Mouse (Mus musculus) hindbrain, embryonic 11.5 days (tissue): ENCODE results near the gene Rfc3. TPM values are rescaled to one million over a fixed set of nuclear protein-coding genes. Genes with fewer than 3 reads are reported as not detected.

Experiments used
- ATAC-seq: fragments of 200-750 bp; cut with Nextera tagmentation; 2 replicates; pipeline ENCODE4 v1.8.0; 2017; ENCODE audit warnings: mild to moderate bottlenecking, moderate TSS enrichment, moderate library complexity; ENCODE audit not compliant: low FRiP score
- DNase-seq: peaks from one replicate; pipeline ENCODE4 v3.0.0-alpha.2; 2015; ENCODE audit warnings: low spot score
- H3K27ac ChIP-seq: fragments of 300-500 bp; sonication (generic); 2 replicates; pipeline ENCODE4 v1.5.1; 2014; ENCODE audit warnings: mild to moderate bottlenecking, low read depth, low read length
- H3K27me3 ChIP-seq: fragments of 300-500 bp; sonication (generic); 2 replicates; pipeline ENCODE4 v1.6.1; 2014; ENCODE audit warnings: mild to moderate bottlenecking, low read length, moderate library complexity, mixed read lengths; ENCODE audit not compliant: control insufficient read depth, insufficient read depth
- H3K36me3 ChIP-seq: fragments of 300-500 bp; sonication (generic); 2 replicates; pipeline ENCODE4 v1.6.1; 2014; ENCODE audit warnings: mild to moderate bottlenecking, low read length, moderate library complexity, mixed read lengths; ENCODE audit not compliant: control insufficient read depth, insufficient read depth
- H3K4me1 ChIP-seq: fragments of 300-500 bp; sonication (generic); replicated peaks from 2 replicates; pipeline ENCODE4 v1.6.1; 2014; ENCODE audit warnings: low read length, mixed read lengths; ENCODE audit not compliant: control insufficient read depth, insufficient read depth
- H3K4me2 ChIP-seq: fragments of 300-500 bp; sonication (generic); replicated peaks from 2 replicates; pipeline ENCODE4 v1.6.1; 2014; ENCODE audit warnings: mild to moderate bottlenecking, low read depth, low read length
- H3K4me3 ChIP-seq: fragments of 300-500 bp; sonication (generic); 2 replicates; pipeline ENCODE4 v1.5.1; 2014; ENCODE audit warnings: low read depth, low read length
- H3K9ac ChIP-seq: fragments of 300-500 bp; sonication (generic); 2 replicates; pipeline ENCODE4 v1.6.1; 2014; ENCODE audit warnings: low read depth, low read length
- H3K9me3 ChIP-seq: fragments of 300-500 bp; sonication (generic); 2 replicates; pipeline ENCODE4 v1.6.1; 2016; ENCODE audit warnings: low read length; ENCODE audit not compliant: control insufficient read depth
- WGBS: fragments of 180-500 bp; shearing (Covaris S2); extraction: QIAGEN DNeasy Blood & Tissue Kit; methylation state at CpG from one replicate; pipeline ENCODE4 v1.1.7; 2014; 5-methylcytosine and 5-hydroxymethylcytosine counted together
- polyA plus RNA-seq: library from polyadenylated mRNA; unstranded; fragments of >200 nt; fragmentation: Nextera tagmentation; extraction: Ambion mirVana; gene quantifications from 2 replicates; pipeline ENCODE4 v1.2.1, GENCODE M21; 2014

Rfc3 gene
- polyA plus RNA-seq, 1 experiment from 2014 or later: 122 TPM

- no peaks in the 10 kb centered on the region for H3K27me3 ChIP-seq
- H3K4me1 ChIP-seq: no peaks in the 10 kb centered on the region
- no peak for DNase-seq
- H3K27ac ChIP-seq: no peak within 1 kb of the TSS
- no peak within 1 kb of the TSS for H3K9ac ChIP-seq
- H3K4me2 ChIP-seq: no peak within 1 kb of the TSS
- H3K9me3 ChIP-seq: no peaks in the 10 kb centered on the region
- no peak within 1 kb of the TSS for H3K4me3 ChIP-seq
- no peak for ATAC-seq
- no peaks in the 10 kb centered on the region for H3K36me3 ChIP-seq
- 87% methylated on average over 3 of the region's 3 CpGs for WGBS
Observed at GRCm38 (mm10) chr5:151605921-151606320, 45.1 kb downstream of the Rfc3 start, which contains the start of gene Vmn2r18. Vmn2r18 (minus strand) TSS chr5:151606021.

DNA sequence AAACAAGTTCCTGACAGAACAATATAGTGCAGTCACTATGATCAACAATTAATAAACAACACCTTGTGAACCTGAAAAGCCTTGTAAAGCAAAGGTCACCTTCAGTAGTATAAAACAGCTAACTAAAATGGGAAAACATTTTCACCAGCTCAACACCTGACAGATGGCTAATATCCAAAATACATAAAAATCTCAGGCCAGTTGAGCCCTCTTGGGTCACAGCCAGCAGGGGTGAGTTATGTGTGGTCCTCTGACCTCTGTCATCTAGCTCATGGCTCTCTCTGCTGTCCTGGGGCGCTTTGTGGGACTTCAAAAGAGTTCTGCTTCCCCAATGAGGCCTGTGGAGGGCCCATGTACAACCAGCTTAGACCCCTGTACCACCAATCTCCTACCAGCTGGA is 49.3 kb downstream of the Rfc3 start:
- H3K9me3 ChIP-seq: no peaks in the 10 kb centered on the region
- no peak overlapping the region for H3K9ac ChIP-seq
- H3K27me3 ChIP-seq: no peaks in the 10 kb centered on the region
- no peak overlapping the region for H3K4me2 ChIP-seq
- H3K36me3 ChIP-seq: no peaks in the 10 kb centered on the region
- no peak overlapping the region for H3K27ac ChIP-seq
- DNase-seq: no peak
- H3K4me3 ChIP-seq: no peak overlapping the region
- no peaks in the 10 kb centered on the region for H3K4me1 ChIP-seq
- WGBS: 53% methylated on average over 1 of the region's 1 CpGs
- ATAC-seq: no peak

Other genes starting within 250 kb of the Rfc3 start
- not detected in 2 replicates for gene Gm42906, start 223.1 kb downstream of the Rfc3 start, polyA plus RNA-seq
- gene Vmn2r18, start 45.2 kb downstream of the Rfc3 start, polyA plus RNA-seq: 0.10 and 0.11 TPM in 2 replicates